Mouse (Mus musculus) kidney, postnatal 0 days (tissue): Measurements from ENCODE around the gene Jade2. TPM values are rescaled to one million over a fixed set of nuclear protein-coding genes. Genes with fewer than 3 reads are reported as not detected.

Experiments used
- ATAC-seq: fragments of 200-750 bp; cut with Nextera tagmentation; replicated peaks from 2 replicates; pipeline ENCODE4 v1.8.0; 2017; ENCODE audit warnings: low read depth, moderate number of reproducible peaks, moderate TSS enrichment, moderate library complexity; ENCODE audit not compliant: low FRiP score
- DNase-seq: peaks from one replicate; pipeline ENCODE4 v3.0.0-alpha.2; 2016; ENCODE audit warnings: low spot score
- H3K27ac ChIP-seq: fragments of 300-500 bp; sonication (generic); 2 replicates; pipeline ENCODE4 v1.5.1; 2014; ENCODE audit warnings: mild to moderate bottlenecking
- H3K27me3 ChIP-seq: fragments of 300-500 bp; sonication (generic); 2 replicates; pipeline ENCODE4 v1.6.1; 2014; ENCODE audit warnings: low read length, mixed read lengths; ENCODE audit not compliant: insufficient read depth
- H3K36me3 ChIP-seq: fragments of 300-500 bp; sonication (generic); 2 replicates; pipeline ENCODE4 v1.6.1; 2014; ENCODE audit warnings: low read length, mixed read lengths; ENCODE audit not compliant: insufficient read depth
- H3K4me1 ChIP-seq: fragments of 300-500 bp; sonication (generic); replicated peaks from 2 replicates; pipeline ENCODE4 v1.6.1; 2014; ENCODE audit warnings: antibody characterized with exemption, low read length, mixed read lengths; ENCODE audit not compliant: insufficient read depth
- H3K4me2 ChIP-seq: fragments of 300-500 bp; sonication (generic); 2 replicates; pipeline ENCODE4 v1.6.1; 2014; ENCODE audit warnings: mild to moderate bottlenecking, low read length, moderate library complexity, mixed read lengths
- H3K4me3 ChIP-seq: fragments of 300-500 bp; sonication (generic); replicated peaks from 2 replicates; pipeline ENCODE4 v1.5.1; 2014; ENCODE audit warnings: low read depth, low read length
- H3K9ac ChIP-seq: fragments of 300-500 bp; sonication (generic); 2 replicates; pipeline ENCODE4 v1.6.1; 2014; ENCODE audit warnings: low read depth, low read length
- H3K9me3 ChIP-seq: fragments of 300-500 bp; sonication (generic); replicated peaks from 2 replicates; pipeline ENCODE4 v1.6.1; 2016; ENCODE audit warnings: low read length, inconsistent platforms, mixed read lengths
- CTCF ChIP-seq: IDR thresholded peaks from 2 replicates; pipeline ENCODE4 v1.5.1; 2016; ENCODE audit warnings: antibody characterized with exemption, low read depth, mild to moderate bottlenecking, moderate library complexity
- WGBS: fragments of 180-500 bp; shearing (Covaris S2); extraction: QIAGEN DNeasy Blood & Tissue Kit; methylation state at CpG from one replicate; pipeline ENCODE4 v1.1.7; 2014; 5-methylcytosine and 5-hydroxymethylcytosine counted together
- polyA plus RNA-seq: library from polyadenylated mRNA; unstranded; fragments of >200 nt; fragmentation: Nextera tagmentation; extraction: Ambion mirVana; gene quantifications from 2 replicates; pipeline ENCODE4 v1.2.1, GENCODE M21; 2015

The Jade2 gene
- polyA plus RNA-seq, 1 experiment from 2014 or later = 1.0 TPM

GRCm38 (mm10) chr11:51785926-51786325 lies 71.5 kb downstream of the Jade2 start:
- H3K4me3 ChIP-seq = no peak overlapping the region
- no peak overlapping the region for H3K27ac ChIP-seq
- 94% methylated on average over 6 of the region's 6 CpGs for WGBS
- H3K9ac ChIP-seq = no peak overlapping the region
- no peak overlapping the region for H3K4me2 ChIP-seq
- no peaks in the 10 kb centered on the region for H3K4me1 ChIP-seq
- no peak for ATAC-seq
- peak; percentile 68 for TF ChIP-seq CTCF
- H3K36me3 ChIP-seq = peaks cover 43% of the 10 kb centered on the region; the same call in 1 of the 2 replicates
- DNase-seq = no peak
- no peaks in the 10 kb centered on the region for H3K27me3 ChIP-seq
- no peaks in the 10 kb centered on the region for H3K9me3 ChIP-seq

GRCm38 (mm10) chr11:51782721-51783120 lies 74.7 kb downstream of the Jade2 start:
- TF ChIP-seq CTCF = no peak
- Histone ChIP-seq H3K9me3 (no peaks in the 10 kb centered on the region), H3K27ac (no peak overlapping the region), H3K4me2 (no peak overlapping the region), H3K9ac (no peak overlapping the region), H3K4me1 (no peaks in the 10 kb centered on the region), H3K27me3 (no peaks in the 10 kb centered on the region), H3K4me3 (no peak overlapping the region), H3K36me3 (peaks cover 27% of the 10 kb centered on the region; the same call in 1 of the 2 replicates)
- WGBS = 89% methylated on average over 6 of the region's 6 CpGs
- no peak for DNase-seq
- no peak for ATAC-seq

GRCm38 (mm10) chr11:51780773-51781267 lies 76.6 kb downstream of the Jade2 start:
- Histone ChIP-seq H3K4me3 (no peak overlapping the region), H3K27me3 (no peaks in the 10 kb centered on the region), H3K36me3 (peaks cover 23% of the 10 kb centered on the region; the same call in 1 of the 2 replicates), H3K9ac (no peak overlapping the region), H3K4me2 (no peak overlapping the region), H3K4me1 (no peaks in the 10 kb centered on the region), H3K27ac (no peak overlapping the region), H3K9me3 (no peaks in the 10 kb centered on the region)
- 84% methylated on average over 9 of the region's 9 CpGs for WGBS
- DNase-seq (no peak), ATAC-seq (no peak)
- no peak for TF ChIP-seq CTCF

DNA sequence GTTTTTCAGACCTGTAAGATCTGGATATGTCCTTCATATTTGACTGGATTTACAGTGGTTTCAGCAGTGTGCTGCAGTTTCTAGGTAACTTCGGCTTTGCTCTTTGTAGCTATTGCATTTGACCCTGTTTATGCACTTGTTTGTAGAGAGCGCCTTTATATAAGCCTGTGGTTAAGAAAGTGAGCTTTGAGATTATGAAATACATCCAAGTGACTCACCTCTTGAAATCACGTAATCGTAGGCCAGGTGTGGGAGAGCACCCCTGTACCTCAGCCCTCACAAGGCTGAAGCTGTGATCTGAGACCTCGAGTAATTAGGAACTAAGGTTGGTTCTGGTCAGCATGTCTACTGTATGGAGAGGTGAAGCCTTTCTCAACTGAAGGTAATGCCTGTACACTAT lies 80.0 kb downstream of the Jade2 start:
- DNase-seq (no peak), ATAC-seq (no peak)
- TF ChIP-seq CTCF = no peak
- H3K4me1 ChIP-seq = no peaks in the 10 kb centered on the region
- H3K4me3 ChIP-seq = no peak overlapping the region
- H3K4me2 ChIP-seq = no peak overlapping the region
- H3K27me3 ChIP-seq = no peaks in the 10 kb centered on the region
- H3K36me3 ChIP-seq = peaks cover 15% of the 10 kb centered on the region; the same call in 1 of the 2 replicates
- no peak overlapping the region for H3K27ac ChIP-seq
- WGBS = 92% methylated on average over 5 of the region's 5 CpGs
- no peaks in the 10 kb centered on the region for H3K9me3 ChIP-seq
- H3K9ac ChIP-seq = no peak overlapping the region

DNA sequence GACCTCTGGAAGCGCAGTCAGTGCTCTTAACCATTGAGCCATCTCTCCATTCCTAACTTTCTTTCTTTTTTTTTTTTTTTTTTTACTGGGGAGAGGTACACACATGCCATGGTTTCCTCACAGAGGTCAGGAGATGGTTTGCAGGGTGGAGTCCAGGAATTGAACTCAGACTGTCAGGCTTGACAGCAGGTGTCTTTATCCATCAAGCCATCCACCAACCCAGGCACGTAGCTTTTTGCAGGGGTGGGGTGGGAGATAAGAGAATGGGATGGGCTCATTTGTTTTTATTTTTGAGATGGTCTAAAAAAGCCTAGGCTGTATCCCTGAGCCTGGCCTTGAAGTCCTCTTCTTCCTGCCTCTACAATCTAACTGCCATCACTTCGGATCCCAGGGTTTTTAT lies 81.9 kb downstream of the Jade2 start:
- ATAC-seq (no peak), DNase-seq (no peak)
- no peaks in the 10 kb centered on the region for H3K4me1 ChIP-seq
- no peak overlapping the region for H3K9ac ChIP-seq
- no peak for TF ChIP-seq CTCF
- H3K4me3 ChIP-seq = no peak overlapping the region
- WGBS = 96% methylated on average over 3 of the region's 3 CpGs
- H3K36me3 ChIP-seq = peaks cover 5% of the 10 kb centered on the region; the same call in 1 of the 2 replicates
- no peak overlapping the region for H3K27ac ChIP-seq
- no peaks in the 10 kb centered on the region for H3K27me3 ChIP-seq
- no peak overlapping the region for H3K4me2 ChIP-seq
- no peaks in the 10 kb centered on the region for H3K9me3 ChIP-seq

DNA sequence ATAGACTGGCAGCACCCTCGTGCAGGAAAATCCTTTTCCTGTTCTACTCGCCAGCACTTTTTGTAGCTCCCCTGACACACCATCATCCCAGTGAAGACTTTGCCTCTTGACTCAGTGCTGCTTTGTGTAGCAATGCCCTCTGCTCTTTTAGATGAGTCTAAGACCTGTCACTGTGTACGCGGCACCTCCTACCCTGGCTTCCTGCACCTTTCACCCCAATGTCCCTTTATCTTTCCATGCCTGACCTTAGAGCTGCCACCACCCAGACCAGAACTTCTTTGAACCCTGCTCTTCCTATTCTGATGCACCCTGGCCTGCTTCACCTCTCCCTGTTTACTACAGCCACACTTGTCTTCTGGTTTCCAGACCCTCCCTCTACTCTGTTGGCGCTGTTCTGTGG lies 89.2 kb downstream of the Jade2 start:
- Histone ChIP-seq H3K27me3 (no peaks in the 10 kb centered on the region), H3K9me3 (no peaks in the 10 kb centered on the region), H3K9ac (no peak overlapping the region), H3K36me3 (no peaks in the 10 kb centered on the region), H3K27ac (peak overlapping the region; percentile 47), H3K4me1 (no peaks in the 10 kb centered on the region), H3K4me3 (no peak overlapping the region), H3K4me2 (no peak overlapping the region)
- 41% methylated on average over 5 of the region's 5 CpGs for WGBS
- TF ChIP-seq CTCF = no peak
- ATAC-seq (no peak), DNase-seq (no peak)

DNA sequence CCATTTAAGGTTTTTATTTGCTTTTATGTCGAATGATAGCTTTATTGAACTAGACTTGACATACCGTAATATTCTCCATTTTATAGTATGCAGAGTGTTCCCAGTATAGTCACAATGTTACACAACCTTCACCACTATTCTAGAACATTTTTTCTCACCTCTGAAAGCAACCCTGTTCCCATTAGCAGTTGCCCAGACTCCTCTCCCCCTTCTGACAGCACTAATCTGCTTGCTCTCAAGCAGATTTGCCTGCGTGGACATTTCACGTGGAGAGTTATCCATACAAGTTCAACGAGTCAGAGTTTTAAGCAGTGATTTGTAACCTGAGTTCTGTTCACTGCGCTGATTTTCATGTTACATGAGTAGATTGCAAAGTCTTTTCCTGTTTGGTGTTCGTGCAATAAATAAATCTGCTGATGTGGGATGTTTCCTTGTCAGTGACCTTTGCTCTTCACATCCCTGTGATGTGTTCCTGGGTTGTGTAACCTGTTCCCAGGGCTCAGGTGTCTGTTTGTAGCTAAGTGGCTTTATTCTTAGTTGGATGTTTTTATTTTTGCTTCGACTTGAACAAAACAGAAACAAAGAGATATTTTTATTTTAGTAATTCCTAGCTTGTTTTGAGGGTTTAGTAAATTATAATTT lies 89.8 kb downstream of the Jade2 start:
- H3K27ac ChIP-seq = no peak overlapping the region
- no peaks in the 10 kb centered on the region for H3K9me3 ChIP-seq
- no peaks in the 10 kb centered on the region for H3K36me3 ChIP-seq
- H3K4me1 ChIP-seq = no peaks in the 10 kb centered on the region
- no peak overlapping the region for H3K4me2 ChIP-seq
- H3K27me3 ChIP-seq = no peaks in the 10 kb centered on the region
- ATAC-seq (no peak), DNase-seq (peak; percentile 25)
- no peak for TF ChIP-seq CTCF
- H3K4me3 ChIP-seq = no peak overlapping the region
- WGBS = 44% methylated on average over 8 of the region's 8 CpGs
- no peak overlapping the region for H3K9ac ChIP-seq
